Mouse (Mus musculus): Measurements from ENCODE around the gene Serpina3n.
"Not testable (repeated sequence)": the region's sequence is repeated elsewhere in the genome, so short reads cannot be mapped to it uniquely, and the experiment has no call there.

Serpina3n gene

GRCm38 (mm10) chr12:104406454-104406885 lies at the start of gene Serpina3n:
Gene Serpina3n, plus strand, starts transcription at chr12:104406729.
- DNase-seq (ENCODE audit: low spot score) = no peak

GRCm38 (mm10) chr12:104369986-104370385 lies 36.5 kb upstream of the Serpina3n start:
- no peak for DNase-seq (ENCODE audit: low spot score)

GRCm38 (mm10) chr12:104377179-104377578 lies 29.4 kb upstream of the Serpina3n start:
- not testable (repeated sequence) for DNase-seq (ENCODE audit: low spot score)

GRCm38 (mm10) chr12:104378351-104378750 lies 28.2 kb upstream of the Serpina3n start:
- not testable (repeated sequence) for DNase-seq (ENCODE audit: low spot score)

- DNase-seq (ENCODE audit: low spot score) = not testable (repeated sequence)
These were observed 27.7 kb upstream of the Serpina3n start for GRCm38 (mm10) chr12:104378815-104379214.

GRCm38 (mm10) chr12:104379856-104380255 lies 26.7 kb upstream of the Serpina3n start:
- DNase-seq (ENCODE audit: low spot score) = no peak

GRCm38 (mm10) chr12:104381071-104381604 lies 25.4 kb upstream of the Serpina3n start:
- DNase-seq (ENCODE audit: low spot score) = not testable (repeated sequence)

GRCm38 (mm10) chr12:104385987-104386386 lies 20.5 kb upstream of the Serpina3n start:
- not testable (repeated sequence) for DNase-seq (ENCODE audit: low spot score)

GRCm38 (mm10) chr12:104386878-104387277 lies 19.7 kb upstream of the Serpina3n start:
- DNase-seq (ENCODE audit: low spot score) = not testable (repeated sequence)

GRCm38 (mm10) chr12:104388477-104388876 lies 18.1 kb upstream of the Serpina3n start:
- no peak for DNase-seq (ENCODE audit: low spot score)

GRCm38 (mm10) chr12:104391057-104391456 lies 15.5 kb upstream of the Serpina3n start:
- DNase-seq (ENCODE audit: low spot score) = not testable (repeated sequence)

GRCm38 (mm10) chr12:104403968-104404367 lies 2.6 kb upstream of the Serpina3n start:
- no peak for DNase-seq (ENCODE audit: low spot score)

- no peak for DNase-seq (ENCODE audit: low spot score)
These were observed 6.0 kb downstream of the Serpina3n start for GRCm38 (mm10) chr12:104412507-104412906.

- no peak for DNase-seq (ENCODE audit: low spot score)
These were observed 8.0 kb downstream of the Serpina3n start for GRCm38 (mm10) chr12:104414576-104414975.

GRCm38 (mm10) chr12:104415625-104416315 lies 9.2 kb downstream of the Serpina3n start:
- DNase-seq (ENCODE audit: low spot score) = no peak

GRCm38 (mm10) chr12:104418340-104419135 lies 12.0 kb downstream of the Serpina3n start:
- DNase-seq (ENCODE audit: low spot score) = peak; percentile 28

GRCm38 (mm10) chr12:104419136-104419462 lies 12.6 kb downstream of the Serpina3n start:
- DNase-seq (ENCODE audit: low spot score) = no peak

- DNase-seq (ENCODE audit: low spot score) = no peak
These were observed 16.3 kb downstream of the Serpina3n start for GRCm38 (mm10) chr12:104422615-104423392.

- no peak for DNase-seq (ENCODE audit: low spot score)
These were observed 19.1 kb downstream of the Serpina3n start for GRCm38 (mm10) chr12:104425591-104425990.

GRCm38 (mm10) chr12:104426915-104427314 lies 20.4 kb downstream of the Serpina3n start:
- DNase-seq (ENCODE audit: low spot score) = no peak

- DNase-seq (ENCODE audit: low spot score) = no peak
These were observed 24.8 kb downstream of the Serpina3n start for GRCm38 (mm10) chr12:104431359-104431758.

- no peak for DNase-seq (ENCODE audit: low spot score)
These were observed 26.7 kb downstream of the Serpina3n start for GRCm38 (mm10) chr12:104433214-104433613.

All from spleen, adult 12 weeks (tissue).